Mouse (Mus musculus): Measurements from ENCODE around the gene Nxnl1.

Gene Nxnl1

DNA sequence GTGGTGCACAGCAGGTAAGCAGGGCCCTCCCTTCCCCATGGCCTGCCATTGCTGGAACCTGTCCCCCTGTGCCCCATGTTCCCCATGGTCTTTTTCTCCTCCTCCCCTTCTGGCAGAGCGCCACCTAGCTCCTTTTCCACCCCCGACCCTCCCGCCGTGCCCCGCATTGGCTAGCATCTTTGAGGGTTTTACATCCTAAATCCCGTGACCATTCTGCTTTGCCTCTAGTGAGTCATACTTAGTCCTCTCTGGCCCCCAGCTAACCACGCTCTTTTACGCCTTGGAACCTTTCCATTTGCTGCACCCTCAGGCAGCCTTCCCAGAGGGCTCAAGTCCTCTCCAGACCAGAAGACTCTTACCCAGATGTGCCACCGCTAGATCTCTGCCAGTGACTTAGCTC lies 13.8 kb upstream of the Nxnl1 start:
- no peak for DNase-seq (ENCODE audit: low spot score)

DNA sequence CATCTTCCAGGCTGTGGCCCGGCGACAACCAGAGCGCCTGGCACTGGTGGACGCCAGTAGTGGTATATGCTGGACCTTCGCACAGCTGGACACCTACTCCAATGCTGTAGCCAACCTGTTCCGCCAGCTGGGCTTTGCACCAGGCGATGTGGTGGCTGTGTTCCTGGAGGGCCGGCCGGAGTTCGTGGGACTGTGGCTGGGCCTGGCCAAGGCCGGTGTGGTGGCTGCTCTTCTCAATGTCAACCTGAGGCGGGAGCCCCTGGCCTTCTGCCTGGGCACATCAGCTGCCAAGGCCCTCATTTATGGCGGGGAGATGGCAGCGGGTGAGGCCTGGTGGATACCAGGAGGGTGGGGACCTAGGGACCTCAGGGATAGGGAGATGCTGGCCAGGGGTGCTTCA lies 13.1 kb upstream of the Nxnl1 start:
- DNase-seq (ENCODE audit: low spot score), result no peak

DNA sequence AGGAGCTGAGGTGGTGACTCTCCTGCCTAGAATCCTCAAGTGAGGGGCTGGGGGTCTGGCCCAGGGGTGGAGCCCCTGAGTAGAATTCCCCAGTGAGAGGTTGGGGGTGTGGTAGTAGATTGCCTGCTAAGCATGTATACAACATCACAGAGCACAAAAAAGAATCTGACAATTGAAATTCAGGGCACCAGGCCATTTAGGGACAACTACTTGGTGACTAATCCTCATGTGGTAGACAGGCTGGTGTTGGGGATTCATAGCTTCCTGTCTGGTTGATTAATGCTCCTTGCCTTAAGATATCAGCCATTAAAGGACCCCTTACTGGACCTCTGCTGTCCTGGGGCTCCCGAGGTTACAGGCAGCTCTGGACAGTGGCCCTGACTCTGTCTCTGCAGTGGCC lies 12.6 kb upstream of the Nxnl1 start:
- DNase-seq (ENCODE audit: low spot score), result no peak

DNA sequence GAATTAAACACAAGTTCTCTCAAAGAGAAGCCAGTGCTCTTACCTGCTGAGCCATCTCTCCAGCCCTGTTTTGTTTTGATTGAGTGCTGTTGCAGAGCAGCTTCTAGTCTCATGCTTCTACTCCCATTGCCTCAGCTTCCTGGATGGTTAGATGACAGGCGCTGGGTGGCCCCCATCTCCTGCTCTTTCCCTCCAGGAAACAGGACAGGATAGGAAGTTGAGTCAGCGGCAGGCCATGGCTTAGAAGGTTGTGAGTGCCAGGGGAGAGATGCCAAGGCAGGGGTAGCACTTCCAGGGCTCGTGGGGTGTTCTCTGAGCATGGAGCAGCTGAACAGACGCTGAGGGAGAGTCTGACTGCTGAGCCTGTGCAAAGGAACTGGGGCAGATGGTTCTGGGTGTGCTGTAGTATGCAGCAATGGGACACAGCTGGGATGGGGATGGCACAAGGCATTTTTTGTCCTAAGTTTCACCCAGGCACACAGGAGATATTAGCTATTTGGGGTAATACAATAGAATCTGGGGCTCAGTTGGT lies 11.5 kb upstream of the Nxnl1 start:
- DNase-seq (ENCODE audit: low spot score), result no peak

DNA sequence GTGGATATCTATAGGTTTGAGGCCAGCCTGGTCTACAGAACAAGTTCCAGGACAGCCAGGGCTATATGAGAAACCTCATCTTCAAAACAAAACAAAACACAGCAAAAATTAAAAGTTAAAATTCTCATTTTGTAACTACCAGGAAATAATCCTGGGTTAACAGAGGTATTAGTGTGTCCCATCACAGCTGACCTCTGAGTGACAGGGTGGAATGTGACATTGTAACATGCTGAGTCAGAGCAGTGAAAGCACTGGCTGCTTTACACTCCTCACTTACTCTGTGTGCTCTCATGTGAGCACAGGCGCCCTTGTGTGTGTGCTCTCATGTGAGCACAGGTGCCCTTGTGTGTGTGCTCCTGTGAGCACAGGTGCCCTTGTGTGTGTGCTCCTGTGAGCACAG lies 8.6 kb upstream of the Nxnl1 start:
- no peak for DNase-seq (ENCODE audit: low spot score)

DNA sequence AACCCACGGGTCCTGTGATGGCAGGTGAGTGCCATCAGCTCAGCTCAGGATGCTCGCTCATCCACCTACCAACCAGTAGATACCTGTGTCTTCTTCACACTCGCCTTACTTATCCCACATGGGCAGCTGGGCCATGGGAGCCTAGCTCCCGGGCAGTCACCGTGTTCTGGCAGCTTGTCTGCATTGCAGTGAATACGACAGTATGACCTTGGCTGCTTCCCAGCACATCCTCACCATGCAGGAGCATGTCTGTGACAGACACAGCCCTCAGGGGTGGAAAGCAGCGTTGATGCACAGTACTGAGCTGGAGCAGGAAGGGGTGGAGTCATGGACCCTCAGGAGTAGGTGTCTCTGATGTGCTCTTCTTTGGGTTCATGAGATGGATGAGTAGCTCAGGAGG lies 8.0 kb upstream of the Nxnl1 start:
- no peak for DNase-seq (ENCODE audit: low spot score)

DNA sequence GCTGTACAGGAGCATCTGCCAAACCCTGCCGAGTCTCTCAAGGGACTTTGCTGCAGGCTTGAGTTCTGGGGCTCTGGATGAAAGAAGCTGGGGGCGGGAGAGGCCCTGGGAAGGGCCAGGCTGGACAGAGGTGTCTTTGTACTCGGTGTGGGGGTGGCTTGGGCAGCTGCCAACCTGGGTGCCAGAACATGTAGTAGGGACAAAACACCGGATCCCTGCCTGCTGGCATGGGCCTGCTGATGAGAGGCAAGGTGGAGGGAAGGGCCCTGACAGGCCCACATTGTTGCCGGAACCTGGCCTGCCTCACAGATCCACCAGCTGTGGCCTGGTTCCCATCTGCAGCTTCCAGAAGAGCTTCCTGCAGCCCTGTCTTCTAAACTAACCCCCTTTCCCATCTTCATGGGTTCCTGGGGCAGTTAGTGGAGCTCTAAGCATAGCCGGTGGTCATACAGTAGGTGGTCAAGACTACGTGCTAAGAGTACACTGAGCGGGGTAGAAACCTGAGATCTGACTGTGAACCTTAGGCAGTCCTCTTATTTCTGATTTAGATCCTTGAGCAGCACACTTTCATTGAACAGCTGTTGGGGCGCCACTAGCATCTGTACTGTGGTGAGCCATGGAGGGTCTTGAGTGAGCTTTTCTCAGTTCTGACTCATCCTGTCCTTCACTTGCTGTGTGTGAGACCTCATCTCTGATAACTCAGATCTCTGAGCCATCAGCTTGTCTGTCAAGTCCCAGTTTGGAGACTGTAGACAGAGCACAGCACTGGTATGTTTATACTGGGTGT lies 6.6 kb upstream of the Nxnl1 start:
- DNase-seq (ENCODE audit: low spot score), result no peak

DNA sequence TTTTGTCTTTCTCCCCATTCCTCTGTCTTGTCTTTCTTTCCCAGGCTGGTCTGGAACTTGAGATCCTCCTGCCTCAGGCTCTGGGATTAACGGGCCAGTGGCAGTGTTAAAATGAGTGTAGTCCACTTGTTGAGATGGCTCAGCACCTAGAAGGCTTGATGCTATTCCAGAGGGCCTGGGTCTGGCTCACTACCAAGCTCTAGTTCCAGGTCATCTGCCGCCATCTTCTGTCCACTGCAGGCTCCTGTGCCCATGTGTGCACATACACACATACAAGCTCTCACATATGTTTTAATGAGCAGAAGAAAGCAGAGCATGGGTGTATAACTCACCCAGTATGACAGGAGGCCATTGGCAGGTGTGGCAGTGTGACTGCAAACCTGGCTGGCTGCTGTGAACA lies 5.7 kb upstream of the Nxnl1 start:
- DNase-seq (ENCODE audit: low spot score), result no peak

DNA sequence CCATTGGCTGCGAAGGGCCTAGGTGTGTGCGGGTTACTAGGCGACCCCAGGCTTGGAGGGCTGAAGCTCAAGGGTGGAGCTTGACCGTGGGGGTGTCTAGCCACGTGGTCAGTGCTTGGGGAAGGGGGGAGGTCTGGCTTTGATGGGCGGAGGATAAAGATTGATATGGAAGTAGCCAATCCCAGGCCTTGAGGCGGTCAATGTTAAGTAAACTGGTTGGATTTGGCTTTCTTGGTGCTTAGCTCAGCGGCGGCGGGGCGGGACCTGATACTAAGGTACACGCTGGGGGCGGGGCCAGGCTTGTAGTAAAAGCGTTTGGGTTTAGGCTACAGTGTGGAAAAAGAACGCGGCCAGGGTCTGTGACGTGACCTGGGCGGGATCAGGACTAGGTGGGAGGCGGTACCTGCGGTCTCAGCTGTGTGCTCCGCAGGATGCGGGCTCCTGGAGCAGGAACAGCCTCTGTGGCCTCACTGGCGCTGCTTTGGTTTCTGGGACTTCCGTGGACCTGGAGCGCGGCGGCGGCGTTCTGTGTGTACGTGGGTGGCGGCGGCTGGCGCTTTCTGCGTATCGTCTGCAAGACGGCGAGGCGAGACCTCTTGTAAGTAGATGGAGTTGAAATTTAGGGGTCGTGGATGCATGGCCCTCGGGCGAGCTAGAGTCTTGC lies 4.0 kb upstream of the Nxnl1 start:
- peak; percentile 95 for DNase-seq (ENCODE audit: low spot score)

DNA sequence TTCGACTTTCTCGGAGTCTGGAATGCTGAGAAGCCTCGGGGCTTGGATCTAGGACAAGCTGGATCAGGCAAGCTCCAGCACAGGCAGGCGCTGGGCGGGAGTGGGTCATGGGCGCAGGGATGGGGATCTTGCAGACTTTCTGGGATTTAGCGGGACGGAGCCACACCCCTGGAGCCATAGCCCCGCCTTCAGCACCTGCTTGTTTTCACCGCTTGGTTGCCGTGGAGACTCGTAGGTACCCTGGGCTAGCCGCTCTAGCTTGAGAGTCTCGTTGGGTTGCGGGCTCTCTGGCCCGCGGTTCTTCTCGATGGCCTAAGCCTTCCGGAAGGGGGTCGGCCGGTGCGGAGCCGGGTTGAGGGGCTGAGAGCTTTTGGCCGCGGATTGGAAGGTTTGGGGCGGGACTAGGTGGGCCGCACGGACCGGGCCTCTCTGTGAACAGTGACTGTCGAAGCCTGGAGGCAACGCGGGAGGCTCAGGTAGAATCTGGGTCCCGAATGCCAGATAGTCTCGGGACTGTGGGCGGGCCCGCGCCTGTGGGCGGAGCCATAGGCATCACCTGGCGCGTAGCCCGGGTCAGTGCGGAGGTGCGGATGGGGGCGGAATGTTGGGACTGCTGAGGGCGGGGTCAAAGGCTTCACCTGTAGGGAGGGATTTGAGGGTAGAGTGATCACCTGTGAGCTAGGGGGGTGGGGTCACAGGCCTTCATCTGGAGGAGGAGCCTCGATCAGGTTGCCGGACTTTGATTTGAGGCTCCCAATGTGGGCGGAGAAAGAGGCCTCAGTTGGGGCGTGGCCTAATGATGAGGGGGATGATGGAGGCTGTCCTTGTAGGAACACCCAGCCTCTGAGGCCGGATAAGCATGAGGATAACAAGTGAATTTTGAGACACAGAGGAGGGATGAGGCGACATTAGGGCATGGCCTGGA lies 3.2 kb upstream of the Nxnl1 start:
- peak; percentile 96 for DNase-seq (ENCODE audit: low spot score)

DNA sequence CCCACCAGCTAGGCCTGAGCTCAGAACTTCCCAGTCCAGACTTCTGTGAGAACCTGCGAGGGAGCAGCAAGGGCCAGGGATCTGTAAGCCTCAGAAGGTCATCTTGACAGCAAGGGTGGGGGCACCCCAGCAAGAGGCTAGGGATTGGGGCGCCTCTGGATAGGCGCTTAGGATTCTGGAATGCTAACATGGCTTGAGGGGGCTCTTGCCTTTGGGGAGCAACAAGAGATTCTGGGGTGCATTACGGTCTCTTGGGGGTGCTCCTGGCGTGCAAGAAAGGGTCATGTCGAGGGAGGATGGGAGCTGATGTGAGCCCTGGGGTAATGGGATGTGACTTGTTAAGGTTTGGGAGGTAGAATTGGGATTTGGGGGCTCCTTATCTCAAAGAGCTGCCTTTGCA lies 2.5 kb upstream of the Nxnl1 start:
- no peak for DNase-seq (ENCODE audit: low spot score)

DNA sequence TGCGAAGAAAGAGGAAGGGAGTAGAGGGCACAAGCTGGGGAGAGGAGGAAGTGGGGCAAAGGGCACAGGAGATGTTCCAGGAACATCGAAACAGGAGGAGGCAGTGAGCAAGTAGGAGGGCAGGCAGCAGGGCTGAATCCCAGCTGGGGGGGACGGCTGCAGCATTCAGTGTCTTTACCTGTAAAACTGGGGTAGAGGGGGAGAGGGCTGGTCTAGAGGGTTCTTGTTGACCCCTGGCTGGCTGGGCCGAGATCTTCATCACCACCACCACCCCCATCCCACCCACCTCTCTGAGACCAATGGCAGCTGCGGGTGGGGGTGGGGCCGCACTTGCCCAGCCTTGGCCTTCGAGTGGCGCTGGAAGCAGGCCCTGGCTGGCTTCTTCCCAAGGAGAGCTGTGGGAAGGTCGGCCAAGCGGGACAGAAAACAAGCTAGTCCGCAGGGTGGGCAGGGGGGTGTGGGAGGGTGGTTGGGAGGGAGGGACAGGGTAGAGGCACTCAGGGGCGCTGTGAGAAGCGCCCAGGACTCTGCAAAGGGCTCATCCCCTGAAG lies 2.1 kb upstream of the Nxnl1 start, which contains the start of gene Slc27a1:
TSS of gene Slc27a1 (plus strand) at position 496 of the 551 bp plus-strand sequence.
- no peak for DNase-seq (ENCODE audit: low spot score)

DNA sequence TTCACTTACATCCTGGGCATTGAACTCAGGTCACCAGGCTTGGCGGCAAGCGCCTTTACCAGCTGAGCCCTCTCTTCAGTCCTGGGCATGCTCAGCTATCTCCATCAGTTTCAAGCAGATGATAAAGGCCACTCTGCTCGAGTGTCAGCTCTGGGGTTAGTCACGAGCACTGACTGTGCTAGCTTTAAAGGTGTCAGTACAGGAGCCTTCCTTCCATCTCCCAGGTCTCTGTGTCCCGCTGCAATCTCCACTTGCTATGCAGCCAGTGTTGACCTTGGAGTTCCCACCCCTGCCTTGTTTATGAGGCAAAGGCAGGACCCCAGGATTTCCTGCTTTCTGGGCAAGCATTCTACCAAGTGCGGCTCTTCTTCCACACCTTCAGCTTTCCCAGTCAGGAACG lies 1.2 kb upstream of the Nxnl1 start:
- no peak for DNase-seq (ENCODE audit: low spot score)

DNA sequence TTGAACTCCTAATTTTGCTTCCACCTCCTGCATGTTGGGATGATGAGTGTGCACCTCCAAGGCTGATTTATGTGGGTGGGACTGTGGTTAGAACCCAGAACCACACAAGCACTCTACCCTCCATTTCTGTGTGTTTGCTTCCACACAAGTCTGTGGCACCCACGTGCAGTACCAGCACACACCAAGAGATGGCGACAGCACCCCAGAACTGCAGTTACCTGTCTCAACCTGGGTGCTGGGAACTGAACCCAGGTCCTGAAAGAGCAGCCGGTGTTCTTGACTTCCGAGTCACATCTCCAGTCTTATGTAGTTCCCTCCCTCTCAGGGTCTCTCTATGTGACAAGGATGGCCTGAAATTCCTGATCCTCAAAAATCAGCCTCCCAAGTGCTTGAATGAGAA lies 2.4 kb downstream of the Nxnl1 start:
- DNase-seq (ENCODE audit: low spot score), result no peak

DNA sequence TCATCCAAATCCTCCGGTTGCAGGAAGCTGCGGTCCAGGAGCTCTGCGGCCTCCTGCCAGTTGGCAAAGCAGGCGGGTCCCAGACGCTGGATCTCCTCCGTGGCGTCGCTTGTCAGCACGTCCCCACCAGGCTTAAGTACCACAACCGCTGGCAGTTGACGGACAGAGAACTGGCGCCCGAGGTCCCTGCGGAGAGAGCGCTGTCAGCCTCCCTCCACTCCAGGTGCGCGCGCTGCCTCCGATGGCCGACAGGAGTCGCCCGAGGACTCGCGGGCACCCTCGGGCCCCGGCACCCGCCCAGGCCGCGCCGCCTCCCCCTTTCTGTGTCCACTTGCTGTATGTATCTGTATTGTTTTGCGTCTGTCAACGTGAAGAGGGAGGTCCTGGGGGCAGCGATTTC lies 3.6 kb downstream of the Nxnl1 start:
- DNase-seq (ENCODE audit: low spot score), result peak; percentile 59

DNA sequence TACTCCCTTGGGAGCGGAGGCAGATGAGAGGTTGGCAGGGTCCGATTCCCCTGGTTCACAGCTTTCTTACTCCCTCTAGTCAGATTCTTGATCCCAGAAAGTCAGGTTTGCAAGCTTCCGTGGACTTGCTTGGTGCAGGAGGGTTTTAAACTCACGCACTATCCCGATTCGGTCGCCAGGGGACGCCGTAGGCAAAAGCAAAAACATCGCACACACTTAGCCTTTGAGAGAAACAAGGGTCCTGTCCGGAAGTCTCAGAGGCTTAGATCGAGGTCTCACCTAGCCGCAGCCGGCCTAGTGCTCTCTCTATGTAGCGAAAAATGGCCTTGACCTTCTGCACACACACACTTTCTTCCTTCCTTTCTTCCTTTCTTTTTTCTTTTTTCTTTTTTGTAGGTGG lies 5.0 kb downstream of the Nxnl1 start:
- DNase-seq (ENCODE audit: low spot score), result peak; percentile 90

DNA sequence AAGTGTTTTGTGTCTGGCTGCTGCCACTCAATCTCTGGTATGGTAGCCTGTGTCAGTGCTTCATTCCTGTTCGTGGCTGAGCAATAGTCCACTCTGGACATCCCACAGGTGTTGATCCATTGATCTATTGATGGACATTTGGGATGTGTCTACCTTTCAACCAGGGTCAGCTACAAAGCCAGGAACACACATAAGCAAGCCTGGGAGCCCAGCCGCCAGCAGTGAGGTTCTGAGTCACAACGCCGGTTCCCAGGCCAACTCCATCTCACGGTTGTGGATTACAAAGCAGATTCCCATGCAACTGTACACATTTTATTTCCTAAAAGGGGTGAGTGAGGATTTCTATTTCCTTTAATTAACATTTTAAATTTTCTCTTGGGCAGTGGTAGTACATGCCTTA lies 5.6 kb downstream of the Nxnl1 start:
- DNase-seq (ENCODE audit: low spot score), result no peak

DNA sequence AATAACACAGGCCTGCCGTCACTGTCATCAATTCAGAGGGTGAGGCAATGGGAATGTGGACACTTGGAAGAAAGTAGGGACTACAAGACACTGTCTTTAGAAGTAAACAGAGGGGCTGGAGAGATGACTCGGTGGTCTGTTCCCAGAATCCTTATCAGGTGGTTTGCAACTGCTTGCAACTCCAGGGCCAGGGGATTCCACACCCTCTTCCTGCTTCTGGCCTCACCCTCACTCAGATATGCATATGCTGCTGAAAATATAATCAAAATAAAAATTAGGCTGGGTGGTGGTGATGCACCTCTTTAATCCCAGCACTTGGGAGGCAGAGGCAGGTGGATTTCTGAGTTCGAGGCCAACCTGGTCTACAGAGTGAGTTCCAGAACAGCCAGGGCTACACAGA lies 6.3 kb downstream of the Nxnl1 start:
- DNase-seq (ENCODE audit: low spot score), result no peak

DNA sequence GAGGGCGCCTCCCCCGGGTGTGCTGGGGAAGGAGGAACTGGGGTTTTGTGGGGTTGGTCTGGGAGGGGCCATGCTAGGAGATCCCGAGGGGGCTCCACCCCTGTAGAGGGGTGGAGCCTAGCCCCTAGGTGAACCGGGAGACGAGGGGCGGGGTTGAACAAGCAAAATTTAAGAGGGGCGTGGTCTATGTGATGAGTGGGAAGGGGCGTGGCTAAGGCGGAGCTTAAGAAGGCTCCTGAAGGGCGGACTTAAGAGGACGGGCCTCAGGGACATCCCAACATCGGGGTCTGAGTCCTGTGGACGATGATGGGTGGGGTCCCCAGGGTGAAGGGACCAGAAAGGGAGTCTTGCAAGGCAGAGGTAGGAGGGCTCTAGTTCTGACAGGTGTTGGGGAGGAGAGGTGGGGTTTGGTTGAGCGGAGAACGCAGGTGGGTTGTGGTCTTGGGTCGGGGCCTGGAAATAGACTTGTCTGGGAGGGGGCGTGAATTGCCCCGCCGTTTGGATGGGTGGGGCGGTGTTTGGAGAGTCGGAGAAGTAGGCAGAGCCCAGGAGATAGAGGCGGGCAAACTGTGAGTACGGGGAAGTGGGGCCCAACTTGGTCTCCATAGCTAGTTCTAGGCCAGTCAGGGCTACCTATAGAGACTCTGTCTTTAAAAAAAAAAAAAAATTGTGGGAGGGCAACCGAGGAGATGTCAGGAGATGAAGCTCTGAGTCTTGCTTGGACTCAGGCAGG lies 7.3 kb downstream of the Nxnl1 start:
- peak; percentile 88 for DNase-seq (ENCODE audit: low spot score)

DNA sequence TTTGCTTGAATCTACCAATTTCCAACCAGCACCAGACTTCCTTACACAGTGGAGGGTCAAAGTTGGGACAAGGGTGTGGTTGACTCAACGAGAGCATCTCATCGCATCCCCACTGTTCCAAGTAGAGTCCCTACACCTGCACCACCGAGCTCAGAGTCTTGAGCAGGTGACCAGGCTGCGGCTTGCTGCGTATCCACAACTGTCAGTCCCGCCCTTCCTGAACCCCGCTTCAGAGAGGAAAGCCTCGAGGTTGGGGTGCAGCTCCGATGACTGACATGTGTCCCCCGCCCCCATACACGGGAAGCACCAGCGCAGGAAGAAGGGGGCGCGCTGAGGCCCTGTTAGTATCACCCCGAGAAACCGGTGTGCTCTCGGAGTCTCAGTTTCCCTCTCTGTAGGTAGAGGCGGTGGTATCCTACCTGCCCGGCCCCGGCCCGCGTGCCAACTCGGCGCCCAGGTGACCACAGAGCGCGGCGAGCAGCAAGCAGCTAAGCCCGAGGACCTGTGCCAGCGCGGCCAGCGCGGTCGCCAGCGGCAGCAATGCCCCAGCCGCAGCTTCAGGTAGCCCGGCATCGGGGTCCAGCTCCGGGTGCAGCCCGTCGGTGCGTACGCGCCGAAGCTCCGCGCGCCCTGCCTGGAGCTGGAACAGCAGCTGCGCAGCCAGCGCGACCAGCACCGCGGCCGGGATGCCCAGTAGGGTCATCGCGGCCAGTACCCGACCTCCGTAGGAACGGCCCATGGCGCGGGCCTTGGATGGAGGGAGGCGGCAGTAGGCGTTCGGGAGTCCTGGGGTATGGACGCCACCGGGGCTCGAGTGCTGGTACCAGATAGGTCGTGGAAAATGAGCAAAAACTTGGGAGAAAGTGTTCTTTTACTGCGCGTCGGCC lies 8.1 kb downstream of the Nxnl1 start, which contains the start of gene Tmem221:
TSS of gene Tmem221 (minus strand) at position 801 of the 887 bp plus-strand sequence.
- DNase-seq (ENCODE audit: low spot score), result no peak
